Mouse (Mus musculus) C2C12 (cell line): ENCODE measurements around the gene Zbtb46.

Experiments
- CEBPB ChIP-seq: IDR thresholded peaks from one replicate; pipeline ENCODE4 v1.6.1; 2011; ENCODE audit warnings: low read depth, mild to moderate bottlenecking, control low read depth, moderate library complexity
- CTCF ChIP-seq: IDR thresholded peaks from one replicate; pipeline ENCODE4 v1.5.1; 2011; ENCODE audit not compliant: control insufficient read depth, insufficient read depth, insufficient read length
- FOSL1 ChIP-seq: IDR thresholded peaks from one replicate; pipeline ENCODE4 v1.8.0; 2011; ENCODE audit warnings: mild to moderate bottlenecking, low read length; ENCODE audit not compliant: poor library complexity, insufficient read depth, severe bottlenecking
- MAX ChIP-seq: IDR thresholded peaks from one replicate; pipeline ENCODE4 v1.6.1; 2011; ENCODE audit warnings: mild to moderate bottlenecking, control low read depth
- USF1 ChIP-seq: IDR thresholded peaks from one replicate; pipeline ENCODE4 v1.6.1; 2011; ENCODE audit warnings: low read depth, mild to moderate bottlenecking, control low read depth, moderate library complexity

DNA sequence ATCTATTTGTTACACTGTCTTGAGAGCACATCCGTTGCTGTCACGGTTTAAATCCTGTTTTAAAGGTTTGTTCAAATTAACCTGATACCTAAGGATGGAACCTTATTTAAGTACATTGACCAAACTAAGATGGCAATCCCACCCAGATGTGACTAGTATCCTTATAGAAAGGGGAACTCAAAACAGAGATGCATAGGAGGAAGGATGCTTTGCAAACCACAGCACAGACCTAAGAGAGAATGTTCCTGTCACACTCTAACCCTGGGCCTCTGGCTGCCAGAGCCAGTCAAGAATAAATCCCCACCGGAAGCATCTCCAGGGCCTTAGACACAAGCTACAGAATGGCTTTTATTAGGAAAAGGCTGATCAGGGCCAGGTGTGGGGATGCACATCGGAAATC is 21.1 kb downstream of the Zbtb46 start:
- TF ChIP-seq MAX (no peak), CTCF (no peak), USF1 (no peak), CEBPB (no peak), FOSL1 (no peak)
